Mouse (Mus musculus) cerebellum, adult 11 months (tissue): ENCODE results near the gene Cldn15.
A peak's percentile ranks its signal among the peaks of the same experiment; 100 is the strongest.
"Not testable (repeated sequence)": the region's sequence is repeated elsewhere in the genome, so short reads cannot be mapped to it uniquely, and the experiment has no call there.

Experiments used
- DNase-seq: peaks from one replicate; pipeline ENCODE4 v3.0.0; 2022

Cldn15 gene

DNA sequence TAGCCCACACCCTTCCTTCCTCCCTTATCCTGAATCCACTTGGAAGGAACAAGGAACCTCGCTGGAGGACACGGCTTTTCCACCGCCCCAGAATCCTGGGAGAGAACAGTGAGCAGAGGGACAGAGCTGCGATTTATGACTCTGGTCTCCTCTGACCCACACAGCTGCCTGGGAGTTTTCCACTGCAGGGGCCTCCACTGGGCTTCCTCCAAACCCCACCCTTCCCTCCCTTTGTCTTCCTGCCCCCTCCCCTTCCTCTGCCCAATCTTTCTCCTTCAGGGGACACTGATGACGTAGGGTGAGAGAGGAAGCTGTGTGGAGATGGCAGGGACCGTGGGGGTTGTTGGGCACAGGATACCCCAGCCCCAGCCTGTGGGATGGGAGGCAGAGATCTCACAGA lies at the start of gene Cldn15:
TSS of gene Cldn15 (plus strand) at position 286 of the 400 bp plus-strand sequence.
- DNase-seq = no peak

DNA sequence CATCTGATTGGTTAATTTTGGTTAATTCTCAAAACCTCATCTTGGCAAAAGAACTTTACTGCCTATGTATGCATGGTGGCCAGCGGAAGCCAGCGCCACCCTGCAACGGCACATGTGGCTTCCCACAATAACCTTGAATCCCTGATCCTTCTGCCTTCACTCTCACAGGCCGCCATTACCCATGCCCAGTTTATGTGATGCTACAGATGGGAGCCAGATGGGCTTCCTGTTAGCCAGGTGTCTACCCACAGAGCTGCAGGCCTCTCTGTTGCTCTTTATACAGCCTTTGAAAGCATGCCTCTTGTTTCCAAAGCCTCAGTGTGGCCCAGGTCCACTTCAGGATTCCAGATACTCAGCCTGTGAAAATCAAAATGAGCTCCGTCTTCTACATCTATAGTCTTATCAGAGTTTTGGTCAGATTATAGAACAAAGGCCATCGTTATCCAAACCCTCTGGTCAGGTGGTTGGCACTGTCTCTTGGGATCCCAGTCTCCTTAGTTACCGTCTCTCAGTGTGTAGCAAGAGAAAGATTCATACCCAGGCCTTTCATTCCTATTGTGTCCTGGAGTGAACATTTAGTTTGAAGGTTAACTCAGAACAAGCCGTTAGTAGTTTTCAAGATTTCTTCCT lies 48.7 kb upstream of the Cldn15 start:
- DNase-seq = no peak

DNA sequence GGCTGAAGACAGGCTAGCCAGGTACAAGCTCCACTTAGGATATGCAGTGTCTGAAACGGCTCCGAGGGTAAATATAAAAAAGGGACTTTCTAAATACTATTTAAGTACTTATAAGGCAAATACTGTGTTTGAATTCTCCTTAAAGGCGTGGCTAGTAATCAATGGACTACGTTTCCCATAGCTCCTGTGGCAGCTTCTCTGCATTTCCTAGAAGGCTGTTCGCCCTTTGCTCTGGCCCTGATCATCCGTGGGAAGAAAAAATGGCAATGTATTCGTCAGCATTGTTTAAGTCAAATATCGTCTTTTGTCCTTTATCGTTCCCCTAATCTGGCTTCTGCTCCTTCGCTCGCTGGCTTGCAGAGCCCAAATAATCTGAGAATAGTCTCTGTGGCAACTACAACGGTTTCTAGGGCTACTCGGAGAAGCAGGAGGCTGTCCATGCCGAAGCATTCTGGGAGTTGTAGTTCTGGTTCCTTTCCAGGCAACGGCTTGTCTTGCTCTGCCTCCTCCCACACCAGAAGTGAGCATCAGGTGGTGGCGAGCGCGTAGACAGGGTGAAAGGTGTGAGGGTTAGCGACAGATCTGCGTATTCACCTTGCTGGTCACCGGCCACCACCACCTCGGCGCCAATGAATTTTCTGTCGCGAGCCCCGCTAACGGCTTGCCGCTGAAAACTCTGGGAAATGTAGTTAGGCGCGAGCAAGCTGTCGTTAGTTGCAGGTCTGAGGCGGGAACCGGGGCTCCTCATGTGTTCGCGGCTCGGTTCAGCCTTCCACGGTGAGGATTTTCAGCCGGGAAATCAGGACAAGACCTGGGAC lies 47.6 kb upstream of the Cldn15 start:
- DNase-seq = peak; percentile 71

DNA sequence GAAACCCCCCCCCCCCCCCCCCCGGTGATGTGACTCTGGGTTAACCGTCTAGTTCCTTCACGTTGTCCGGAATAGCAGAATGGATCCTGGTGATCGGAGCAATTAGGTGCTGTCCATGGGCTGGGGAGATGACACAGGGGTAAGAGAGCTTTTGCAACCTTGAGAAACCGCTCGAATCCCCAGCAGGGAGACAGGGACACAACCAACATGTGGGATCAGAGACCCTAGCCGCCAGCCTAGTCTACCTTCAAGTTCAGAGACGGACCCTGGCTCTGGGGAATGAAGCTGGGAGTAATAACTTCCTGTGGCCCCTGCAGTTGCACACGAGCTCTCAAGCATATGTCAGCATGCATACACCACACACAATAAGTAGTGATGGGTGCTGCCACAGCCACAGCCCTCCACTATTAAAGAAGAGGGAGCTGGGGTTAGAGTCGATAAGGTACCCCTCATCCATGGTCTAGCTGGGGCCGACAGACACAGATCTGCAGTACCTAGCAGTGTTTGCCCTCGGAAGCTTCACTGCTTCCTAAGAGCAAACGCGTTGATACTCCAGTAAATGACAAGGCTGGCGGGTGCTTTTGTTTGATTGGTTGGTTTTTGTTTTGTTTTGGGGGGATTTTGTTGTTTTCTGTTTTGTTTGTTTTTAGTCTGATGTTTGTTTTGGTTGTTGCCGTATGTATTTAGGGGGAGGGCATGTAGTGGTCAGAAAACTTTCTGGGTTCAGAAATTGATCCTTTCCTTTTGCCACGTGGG lies 46.7 kb upstream of the Cldn15 start:
- no peak for DNase-seq

DNA sequence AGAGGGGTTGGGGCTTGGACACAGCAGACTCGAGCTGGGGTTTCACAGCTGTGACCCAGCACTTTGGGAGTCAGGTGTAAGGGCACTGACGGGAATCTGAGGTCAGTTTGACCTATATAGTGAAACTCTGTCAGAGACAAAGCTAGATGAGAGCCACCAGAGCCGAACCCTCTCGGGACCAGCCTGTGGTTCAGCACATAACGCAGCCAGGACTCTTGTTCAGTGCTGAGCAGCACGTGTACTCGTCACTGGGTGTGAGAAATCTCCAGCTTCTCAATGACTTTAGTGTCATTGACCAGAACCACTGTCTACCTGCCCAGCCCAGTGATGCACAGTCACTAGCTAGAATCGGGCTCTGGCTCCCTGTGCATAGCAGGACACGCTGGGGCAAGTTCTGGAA lies 43.6 kb upstream of the Cldn15 start:
- no peak for DNase-seq

DNA sequence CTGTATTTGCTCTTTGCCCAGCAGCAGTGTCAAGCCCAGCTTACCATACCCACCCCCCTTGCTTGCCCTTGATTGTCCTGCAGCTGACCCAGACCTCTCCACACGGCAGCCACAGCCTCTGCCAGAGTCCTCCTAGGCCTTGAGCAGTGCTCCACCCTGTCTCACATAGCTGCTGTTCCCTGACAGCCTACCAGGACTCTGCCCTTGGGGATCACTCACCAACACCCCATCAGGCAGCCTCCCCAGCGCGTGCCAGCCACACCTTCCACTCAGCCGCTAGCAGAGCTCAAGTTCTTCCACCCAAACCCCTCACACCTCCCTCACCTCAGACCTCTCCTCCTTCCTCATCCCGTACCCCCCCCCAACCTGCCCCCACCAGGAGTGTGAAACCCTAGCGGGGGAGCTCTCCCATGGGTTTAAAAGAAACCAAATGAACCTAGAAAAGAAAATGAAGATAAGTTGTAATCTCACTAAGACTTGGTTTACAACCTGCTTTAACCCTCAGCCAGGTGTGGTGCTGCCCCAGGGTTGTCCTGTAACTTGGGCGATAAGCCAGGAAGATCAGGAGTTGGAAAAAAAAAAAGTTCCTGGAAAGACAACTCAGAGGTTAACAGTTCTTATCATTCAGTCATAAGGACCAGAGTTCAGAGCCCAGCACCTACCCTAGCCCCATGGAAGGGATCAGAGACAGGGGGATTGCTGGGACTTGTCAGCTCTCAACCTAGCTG lies 42.5 kb upstream of the Cldn15 start:
- no peak for DNase-seq

DNA sequence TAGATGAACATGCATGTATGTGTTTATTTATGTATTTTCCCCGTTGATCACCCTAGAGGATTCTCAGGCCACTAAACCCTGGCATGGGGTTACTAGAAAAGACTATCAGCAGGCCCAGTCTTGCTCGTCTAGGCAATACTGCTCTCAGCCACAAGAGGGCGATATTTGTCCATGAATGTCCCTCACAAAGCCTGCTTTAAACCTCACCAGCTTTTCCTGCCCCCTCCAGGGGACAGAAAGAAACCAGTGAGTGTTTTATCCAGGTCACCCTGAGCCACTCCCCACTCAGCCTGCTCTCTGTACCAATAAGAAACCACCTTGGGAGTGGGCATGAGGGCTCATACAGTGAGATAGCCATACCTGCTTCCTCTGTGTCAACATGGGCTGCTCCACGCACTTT lies 37.3 kb upstream of the Cldn15 start:
- DNase-seq = peak; percentile 65

DNA sequence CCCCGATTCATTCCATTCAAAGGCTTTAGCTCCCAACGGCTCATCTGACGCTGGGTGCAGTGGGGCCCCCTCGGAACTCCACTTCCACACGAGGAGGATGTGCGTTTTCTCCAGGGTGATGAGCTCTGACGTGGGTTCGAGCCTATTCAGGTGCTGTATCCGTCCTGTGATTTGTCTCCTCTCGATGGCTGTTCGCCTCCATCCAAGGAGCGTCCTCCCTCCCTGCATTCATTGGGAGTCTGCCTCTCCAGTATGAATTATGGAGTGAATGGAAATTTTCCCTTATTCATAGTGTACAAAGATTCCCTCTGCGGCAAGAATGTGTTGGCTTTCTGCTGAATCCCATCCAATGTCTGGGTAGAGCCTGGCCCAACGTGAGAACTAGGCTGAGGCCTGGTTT lies 34.5 kb upstream of the Cldn15 start:
- DNase-seq = no peak

DNA sequence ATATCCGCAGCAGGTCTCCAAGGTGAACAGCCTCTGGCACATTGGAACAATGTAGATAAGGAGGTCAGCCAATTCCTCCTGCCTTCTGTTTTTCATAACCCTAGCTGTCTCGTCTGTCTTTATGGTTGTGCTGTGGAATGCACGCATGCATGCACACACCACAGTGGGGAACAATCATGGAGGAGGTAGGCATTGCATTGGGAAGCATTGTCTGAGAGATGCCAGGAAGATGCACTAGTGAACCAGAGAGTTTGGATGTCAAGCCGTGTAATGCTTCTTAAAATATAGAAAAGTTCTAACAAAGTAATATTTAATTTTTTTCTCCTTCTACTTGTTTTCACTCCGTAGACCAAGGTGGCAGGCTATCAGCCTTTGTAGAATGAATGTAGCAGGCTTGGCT lies 33.5 kb upstream of the Cldn15 start:
- no peak for DNase-seq

DNA sequence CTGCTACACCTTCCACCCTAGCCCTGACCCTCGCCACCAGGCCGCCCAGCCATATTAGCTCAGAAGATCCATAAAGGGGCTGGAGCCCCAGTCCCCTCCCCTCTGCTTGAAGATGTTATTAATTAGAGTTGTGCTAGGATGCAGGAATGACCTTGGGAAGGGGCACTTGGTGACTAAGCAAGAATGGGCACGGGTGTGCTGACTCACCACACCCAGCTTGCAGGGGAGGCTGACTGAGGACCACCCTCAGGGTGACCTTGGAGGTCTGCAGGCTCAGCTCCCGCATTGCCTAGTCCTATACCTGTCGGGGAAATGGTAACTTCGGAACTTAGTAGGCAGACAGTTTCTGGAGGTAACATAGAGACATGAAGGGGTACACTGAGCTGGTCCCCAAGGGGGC lies 32.5 kb upstream of the Cldn15 start:
- DNase-seq = no peak

DNA sequence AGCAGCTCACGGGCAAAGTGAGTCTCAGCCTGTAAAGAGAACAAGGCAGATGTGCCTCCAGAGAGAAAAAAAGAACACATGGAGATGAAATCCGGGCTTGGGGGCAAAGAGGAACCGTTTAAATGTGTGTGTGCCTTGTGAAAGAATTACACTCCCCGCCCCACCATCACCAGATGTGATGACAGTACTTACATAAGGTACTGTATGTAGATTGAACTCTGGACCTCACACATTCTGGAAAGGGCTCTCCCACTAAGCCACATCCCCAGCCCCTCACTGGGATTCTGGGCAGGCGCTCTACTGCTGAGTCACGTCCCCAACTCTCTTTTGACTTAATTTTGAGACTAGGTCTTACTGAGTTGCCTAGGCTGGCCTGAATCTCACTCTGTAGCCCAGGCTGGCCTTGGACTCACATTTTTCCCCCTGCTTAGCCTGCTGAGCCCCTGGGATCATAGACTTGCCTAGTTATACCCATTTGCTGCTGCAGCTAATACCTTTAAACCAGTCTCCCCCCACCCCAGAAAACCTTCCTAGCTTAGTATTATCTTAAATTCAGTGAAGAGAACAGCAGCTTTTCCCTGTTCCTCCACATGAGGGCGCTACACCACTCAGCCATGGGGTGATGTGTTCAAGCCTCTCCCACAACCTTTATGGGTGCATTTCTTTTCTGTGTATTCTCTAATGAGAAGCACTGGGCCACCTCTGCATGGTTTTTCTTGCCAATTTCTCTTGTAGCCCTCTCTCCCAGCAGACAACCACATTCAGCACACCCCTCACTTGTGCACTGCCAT lies 30.3 kb upstream of the Cldn15 start:
- no peak for DNase-seq

DNA sequence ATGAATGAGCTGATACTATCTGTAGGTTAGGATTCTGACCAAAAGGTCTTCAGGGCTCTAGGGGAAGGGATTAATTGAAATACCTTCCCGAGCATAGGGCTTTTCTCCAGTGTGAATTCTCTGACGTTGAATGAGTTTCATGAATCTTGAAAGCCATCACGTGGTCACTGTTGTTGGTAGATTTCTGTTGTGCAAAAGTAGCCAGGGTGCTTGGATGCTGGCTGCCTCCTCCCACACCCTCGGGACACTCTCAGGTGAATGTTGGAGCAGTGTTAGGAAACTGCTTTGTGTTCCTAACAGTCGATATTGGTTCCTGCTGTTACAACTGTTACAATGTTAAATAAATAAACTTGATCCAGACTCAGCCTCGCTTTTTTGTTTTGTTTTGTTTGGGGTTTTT lies 29.7 kb upstream of the Cldn15 start:
- no peak for DNase-seq

DNA sequence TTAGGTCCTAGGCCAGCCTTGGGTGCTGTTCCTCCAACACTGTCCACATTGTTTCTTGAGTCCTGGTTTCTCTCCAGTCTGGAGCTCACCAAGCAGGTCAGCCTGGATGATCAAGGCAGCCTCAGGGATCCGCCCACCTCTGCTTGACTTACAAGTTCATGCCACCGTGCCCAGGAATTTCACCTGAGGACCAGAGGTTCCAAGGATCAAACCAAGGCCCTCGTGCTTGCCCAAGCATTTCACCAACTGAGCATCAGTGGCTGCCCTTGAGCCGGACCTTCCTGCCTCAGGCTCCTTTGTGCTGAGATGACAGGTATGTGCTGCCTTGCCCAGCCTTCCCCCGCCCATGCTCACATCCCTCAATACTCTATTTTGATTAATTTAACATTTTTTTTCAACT lies 28.8 kb upstream of the Cldn15 start:
- DNase-seq = no peak

DNA sequence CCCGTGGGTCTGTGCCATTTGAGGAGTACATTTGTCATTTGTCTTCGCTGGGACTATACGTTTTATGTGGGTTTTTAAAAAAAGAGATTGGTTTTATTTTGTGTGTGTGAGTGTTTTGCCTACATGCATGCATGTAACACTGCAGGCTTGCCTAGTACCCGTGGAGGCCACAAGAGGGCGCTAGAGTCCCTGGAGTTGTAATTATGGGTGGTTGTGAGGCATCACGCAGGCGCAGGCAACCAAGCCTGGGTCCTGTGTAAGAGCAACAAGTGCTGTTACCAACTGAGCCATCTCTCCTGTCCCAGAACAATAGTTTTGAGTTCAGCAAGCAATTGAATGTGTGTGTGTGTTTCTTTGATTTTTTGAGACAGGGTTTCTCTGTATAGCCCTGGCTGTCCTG lies 27.1 kb upstream of the Cldn15 start:
- DNase-seq = no peak

DNA sequence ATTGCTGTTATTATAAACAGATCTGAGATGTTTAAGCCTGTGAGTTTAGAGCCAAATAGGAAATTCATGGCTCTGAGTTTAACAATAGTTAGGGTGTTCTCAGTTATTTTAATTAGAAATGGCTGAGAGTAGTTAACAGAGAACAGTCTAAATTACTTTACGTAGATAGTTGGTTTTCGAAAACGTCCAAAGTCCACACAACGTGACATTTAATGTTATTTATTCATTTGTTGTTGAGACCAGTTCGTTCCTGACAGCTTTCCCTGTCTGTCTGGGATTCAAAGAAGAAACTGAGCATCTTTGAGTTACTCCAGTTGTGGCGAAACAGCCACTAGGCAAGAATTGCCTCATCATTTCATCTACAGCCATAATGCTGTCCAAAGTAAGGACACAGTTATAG lies 26.4 kb upstream of the Cldn15 start:
- not testable (repeated sequence) for DNase-seq

DNA sequence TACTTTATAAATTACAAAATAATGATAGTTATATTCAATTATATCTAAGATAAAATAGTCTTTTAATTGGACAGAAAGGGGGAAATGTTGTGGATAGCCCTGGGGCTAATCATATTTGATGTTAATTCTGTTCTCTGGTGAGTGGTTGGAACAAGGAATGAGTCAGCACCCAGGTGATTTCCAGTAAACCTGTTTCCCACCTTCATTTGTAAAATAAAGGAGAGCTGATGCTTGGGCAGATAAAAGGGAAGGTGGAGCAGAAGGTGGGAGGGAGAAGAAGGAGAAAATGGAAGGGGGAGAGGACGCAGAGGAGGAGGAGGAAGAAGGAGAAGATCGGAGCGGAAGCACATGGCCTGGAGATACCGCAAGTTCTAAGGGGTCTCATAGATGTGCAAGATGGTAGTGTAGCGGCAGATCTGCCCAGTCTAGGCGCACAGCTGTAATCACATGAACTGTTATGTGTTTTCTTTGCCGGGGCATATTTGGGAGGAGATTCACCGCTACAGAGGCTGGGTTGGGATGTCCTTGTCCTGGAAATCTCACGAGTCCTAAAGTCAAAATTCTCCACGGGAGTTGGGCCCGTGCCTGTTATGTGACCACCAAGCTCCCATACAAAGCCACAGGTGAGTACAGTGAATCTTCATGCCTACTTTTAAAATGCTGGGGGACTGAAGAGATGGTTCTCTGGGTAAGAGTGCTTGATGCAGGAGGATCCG lies 25.4 kb upstream of the Cldn15 start:
- no peak for DNase-seq

DNA sequence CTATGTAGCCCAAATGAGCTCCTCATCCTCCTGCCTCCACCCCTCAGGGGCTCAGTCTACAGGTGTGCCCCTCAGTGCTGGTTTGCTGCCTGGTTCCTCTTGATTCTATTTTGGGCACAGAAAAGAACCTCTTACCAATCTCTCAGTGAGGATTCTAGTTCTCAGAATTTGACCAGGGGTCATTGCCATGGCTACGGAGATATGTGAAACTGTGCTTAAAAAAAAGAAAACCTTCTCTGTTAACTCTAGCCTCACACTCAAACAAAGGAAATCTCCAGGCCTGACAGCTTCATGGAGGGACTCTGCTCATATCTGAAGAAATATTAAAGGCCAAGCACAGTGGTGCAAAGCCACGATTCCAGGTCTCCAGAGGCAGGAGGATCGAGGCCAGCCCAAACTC lies 23.6 kb upstream of the Cldn15 start:
- DNase-seq = no peak

DNA sequence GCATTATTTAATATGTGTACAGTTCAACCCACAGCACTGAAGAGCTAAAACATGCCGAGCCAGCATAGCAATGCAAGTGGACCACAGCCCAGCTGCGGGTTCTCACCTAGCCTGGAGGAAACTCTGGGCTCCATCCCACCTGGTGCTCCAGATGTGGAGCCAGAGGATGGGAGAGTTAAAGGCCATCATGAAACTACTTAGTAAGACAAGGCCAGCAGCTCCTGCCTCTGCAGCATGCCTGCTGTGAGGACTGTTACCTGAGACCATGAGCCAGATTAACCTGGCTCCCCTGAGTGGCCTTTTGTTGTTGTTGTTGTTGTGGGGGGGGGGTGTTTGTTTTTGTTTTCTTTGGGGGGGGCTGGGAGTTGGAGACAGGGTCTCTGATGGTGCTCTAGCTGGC lies 23.0 kb upstream of the Cldn15 start:
- no peak for DNase-seq

DNA sequence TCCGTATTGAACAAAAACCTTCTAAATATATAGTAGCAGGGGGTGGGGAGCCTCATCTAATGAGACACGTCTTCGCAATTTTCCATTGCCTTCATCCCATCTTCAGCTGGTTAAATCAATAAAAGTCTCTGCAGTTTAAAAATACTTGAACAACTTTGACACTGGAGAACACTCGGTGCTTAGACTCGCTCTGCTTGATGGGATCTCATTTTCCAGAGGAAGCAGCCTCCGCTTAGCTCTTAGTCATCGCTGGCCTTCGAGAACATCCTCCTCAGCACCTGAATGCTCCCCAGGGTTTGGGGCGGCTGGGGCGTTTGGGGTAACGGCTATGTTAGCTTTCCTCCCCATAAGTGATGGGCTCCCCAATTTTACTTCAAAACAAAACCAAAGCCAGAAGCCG lies 21.3 kb upstream of the Cldn15 start:
- no peak for DNase-seq

DNA sequence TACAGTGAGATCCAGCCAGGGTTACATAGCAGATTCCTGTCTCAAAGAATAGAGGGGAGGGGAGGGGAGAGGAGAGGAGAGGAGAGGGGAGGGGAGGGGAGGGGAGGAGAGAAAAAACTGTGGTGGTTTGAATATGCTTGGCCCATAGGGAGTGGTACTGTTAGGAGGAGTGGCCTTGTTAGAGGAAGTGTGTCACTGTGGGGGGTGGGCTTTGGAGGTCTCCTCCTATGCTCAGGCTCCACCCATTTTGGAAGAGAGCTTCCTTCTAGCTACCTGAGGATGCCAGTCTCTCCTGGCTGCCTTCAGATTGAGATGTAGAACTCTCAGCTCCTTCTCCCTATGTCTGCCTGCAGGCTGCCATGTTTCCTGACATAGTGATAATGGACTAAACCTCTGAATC lies 18.5 kb upstream of the Cldn15 start:
- DNase-seq = no peak

DNA sequence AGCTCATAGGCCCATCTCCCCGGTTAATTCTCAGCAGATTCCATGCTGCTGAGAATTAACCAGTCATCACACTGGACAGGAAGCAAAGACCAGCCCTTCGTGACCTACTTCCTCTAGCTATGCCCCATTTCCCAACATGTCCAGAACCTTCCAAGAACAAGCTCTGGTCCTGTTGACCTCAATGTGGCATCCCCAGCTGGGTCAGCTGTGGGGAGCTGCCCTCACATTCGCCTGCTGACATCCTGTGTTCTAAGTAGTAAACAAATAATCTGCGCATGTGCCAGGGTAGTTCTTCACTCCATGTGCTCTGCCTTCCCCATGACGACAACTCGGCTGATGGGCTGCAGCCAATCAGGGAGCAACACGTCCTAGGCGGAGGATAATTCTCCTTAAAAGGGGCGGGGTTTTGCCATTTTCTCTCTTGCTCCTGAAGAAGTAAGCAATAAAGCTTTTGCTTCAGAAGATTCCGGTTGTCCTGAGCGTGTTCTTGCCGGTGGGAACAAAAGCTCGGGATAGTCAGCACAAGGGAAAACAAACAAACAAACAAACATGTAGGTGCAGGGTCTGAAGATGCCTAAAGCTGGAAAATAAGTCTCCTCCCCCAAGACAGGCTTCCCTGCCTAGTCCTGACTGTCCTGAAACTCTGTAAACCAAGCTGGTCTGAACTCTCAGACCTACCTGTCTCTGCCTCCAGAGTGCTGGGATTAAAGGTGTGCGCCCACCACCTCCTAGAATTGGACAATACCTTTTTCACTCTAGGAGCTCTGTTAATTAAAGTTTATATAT lies 16.7 kb upstream of the Cldn15 start:
- DNase-seq = not testable (repeated sequence)
